Mouse (Mus musculus) liver, embryonic 12.5 days (tissue): ENCODE results near the gene Rprd1b. TPM values are rescaled to one million over a fixed set of nuclear protein-coding genes. Genes with fewer than 3 reads are reported as not detected.
A peak's percentile ranks its signal among the peaks of the same experiment; 100 is the strongest.

Experiments used
- ATAC-seq: fragments of 200-750 bp; cut with Nextera tagmentation; 2 replicates; pipeline ENCODE4 v1.8.0; 2017; ENCODE audit warnings: moderate number of reproducible peaks, mild to moderate bottlenecking, moderate library complexity
- H3K27ac ChIP-seq: fragments of 300-500 bp; sonication (generic); 2 replicates; pipeline ENCODE4 v1.5.1; 2016; ENCODE audit warnings: mild to moderate bottlenecking
- H3K27me3 ChIP-seq: fragments of 300-500 bp; sonication (generic); replicated peaks from 2 replicates; pipeline ENCODE4 v1.6.1; 2016; ENCODE audit warnings: mild to moderate bottlenecking, moderate library complexity
- H3K36me3 ChIP-seq: fragments of 300-500 bp; sonication (generic); 2 replicates; pipeline ENCODE4 v1.6.1; 2016; ENCODE audit warnings: mild to moderate bottlenecking, moderate library complexity
- H3K4me1 ChIP-seq: fragments of 300-500 bp; sonication (generic); 2 replicates; pipeline ENCODE4 v1.6.1; 2016
- H3K4me2 ChIP-seq: fragments of 300-500 bp; sonication (generic); 2 replicates; pipeline ENCODE4 v1.6.1; 2016; ENCODE audit warnings: mild to moderate bottlenecking, moderate library complexity
- H3K4me3 ChIP-seq: fragments of 300-500 bp; sonication (generic); 2 replicates; pipeline ENCODE4 v1.5.1; 2016; ENCODE audit warnings: mild to moderate bottlenecking, moderate library complexity
- H3K9ac ChIP-seq: fragments of 300-500 bp; sonication (generic); 2 replicates; pipeline ENCODE4 v1.6.1; 2016; ENCODE audit warnings: mild to moderate bottlenecking, moderate library complexity
- H3K9me3 ChIP-seq: fragments of 300-500 bp; sonication (generic); replicated peaks from 2 replicates; pipeline ENCODE4 v1.6.1; 2016; ENCODE audit warnings: mild to moderate bottlenecking, moderate library complexity
- WGBS: fragments of 180-500 bp; shearing (Covaris S2); methylation state at CpG from one replicate; pipeline ENCODE4 v1.1.7; 2016; ENCODE audit not compliant: insufficient replicate concordance; 5-methylcytosine and 5-hydroxymethylcytosine counted together
- polyA plus RNA-seq: library from polyadenylated mRNA; unstranded; fragments of >200 nt; fragmentation: Nextera tagmentation; extraction: Ambion mirVana; gene quantifications from 2 replicates; pipeline ENCODE4 v1.2.1, GENCODE M21; 2016

Gene Rprd1b
- polyA plus RNA-seq, 1 experiment from 2014 or later: 42.5 TPM

- WGBS: 86% methylated on average over 5 of the region's 5 CpGs
- no peaks in the 10 kb centered on the region for H3K27me3 ChIP-seq
- no peaks in the 10 kb centered on the region; the same call in 1 of the 2 replicates for H3K4me1 ChIP-seq
- no peak overlapping the region for H3K4me3 ChIP-seq
- H3K9ac ChIP-seq: no peak overlapping the region
- H3K4me2 ChIP-seq: no peak overlapping the region
- no peak for ATAC-seq
- H3K27ac ChIP-seq: no peak overlapping the region
- H3K36me3 ChIP-seq: peaks cover 88% of the 10 kb centered on the region
- no peaks in the 10 kb centered on the region for H3K9me3 ChIP-seq
Measured at GRCm38 (mm10) chr2:158067260-158067824, 39.0 kb downstream of the Rprd1b start.

GRCm38 (mm10) chr2:158068444-158068971, 40.2 kb downstream of the Rprd1b start:
- no peak overlapping the region for H3K4me3 ChIP-seq
- no peak overlapping the region for H3K27ac ChIP-seq
- H3K9ac ChIP-seq: no peak overlapping the region
- peaks cover 91% of the 10 kb centered on the region for H3K36me3 ChIP-seq
- no peak for ATAC-seq
- H3K4me1 ChIP-seq: no peaks in the 10 kb centered on the region; the same call in 1 of the 2 replicates
- no peaks in the 10 kb centered on the region for H3K9me3 ChIP-seq
- H3K27me3 ChIP-seq: no peaks in the 10 kb centered on the region
- H3K4me2 ChIP-seq: no peak overlapping the region

- Histone ChIP-seq H3K4me3 (no peak overlapping the region), H3K36me3 (peaks cover 92% of the 10 kb centered on the region), H3K9me3 (no peaks in the 10 kb centered on the region), H3K4me2 (no peak overlapping the region), H3K27ac (no peak overlapping the region), H3K27me3 (no peaks in the 10 kb centered on the region), H3K9ac (no peak overlapping the region), H3K4me1 (no peaks in the 10 kb centered on the region)
- 78% methylated on average over 3 of the region's 3 CpGs for WGBS
- no peak for ATAC-seq
Measured at GRCm38 (mm10) chr2:158070885-158071632, 42.8 kb downstream of the Rprd1b start.

GRCm38 (mm10) chr2:158071633-158071995, 43.3 kb downstream of the Rprd1b start:
- Histone ChIP-seq H3K4me2 (no peak overlapping the region), H3K36me3 (peaks cover 92% of the 10 kb centered on the region), H3K27me3 (no peaks in the 10 kb centered on the region), H3K9ac (no peak overlapping the region), H3K9me3 (no peaks in the 10 kb centered on the region), H3K4me3 (no peak overlapping the region), H3K27ac (no peak overlapping the region), H3K4me1 (no peaks in the 10 kb centered on the region)
- WGBS: 87% methylated on average over 5 of the region's 5 CpGs
- ATAC-seq: no peak

GRCm38 (mm10) chr2:158074835-158075234, 46.5 kb downstream of the Rprd1b start:
- no peak overlapping the region for H3K9ac ChIP-seq
- 92% methylated on average over 5 of the region's 5 CpGs for WGBS
- no peaks in the 10 kb centered on the region for H3K9me3 ChIP-seq
- no peak overlapping the region for H3K4me2 ChIP-seq
- H3K27me3 ChIP-seq: no peaks in the 10 kb centered on the region
- H3K27ac ChIP-seq: no peak overlapping the region
- H3K4me1 ChIP-seq: no peaks in the 10 kb centered on the region
- ATAC-seq: no peak
- H3K36me3 ChIP-seq: peaks cover 83% of the 10 kb centered on the region
- H3K4me3 ChIP-seq: no peak overlapping the region

DNA sequence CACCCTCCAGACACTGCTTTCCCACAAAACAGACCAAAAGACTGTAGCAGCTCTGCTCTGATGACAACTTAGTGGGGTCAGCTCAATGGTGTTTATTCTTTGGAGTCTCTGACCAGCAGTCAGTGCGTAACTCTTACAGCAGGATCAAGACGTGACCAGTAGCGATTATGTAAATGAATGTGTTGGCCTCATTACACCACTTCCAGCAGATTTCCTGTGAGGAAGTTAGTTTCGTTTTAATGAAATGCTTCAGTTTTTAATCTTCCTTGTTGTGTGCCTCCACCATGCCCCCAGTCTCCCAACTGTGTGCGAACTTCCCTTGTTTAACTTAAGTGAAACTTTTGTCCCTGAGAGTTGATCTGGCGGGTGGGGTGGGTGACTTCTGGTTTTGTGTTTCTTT, 48.4 kb downstream of the Rprd1b start:
- 77% methylated on average over 6 of the region's 6 CpGs for WGBS

GRCm38 (mm10) chr2:158077981-158078380, 49.7 kb downstream of the Rprd1b start:
- Histone ChIP-seq H3K9ac (no peak overlapping the region), H3K4me1 (0 out of 2 replicates have a peak, but pooled peaks cover 3% of the 10 kb centered on the region), H3K36me3 (peaks cover 51% of the 10 kb centered on the region), H3K4me3 (no peak overlapping the region), H3K27me3 (no peaks in the 10 kb centered on the region), H3K4me2 (no peak overlapping the region), H3K9me3 (no peaks in the 10 kb centered on the region), H3K27ac (no peak overlapping the region)
- WGBS: 84% methylated on average over 2 of the region's 2 CpGs
- ATAC-seq: no peak

More for the DNA sequence above, 48.4 kb downstream of the Rprd1b start:
- no peak overlapping the region for H3K9ac ChIP-seq
- peaks cover 64% of the 10 kb centered on the region for H3K36me3 ChIP-seq
- no peak overlapping the region for H3K4me3 ChIP-seq
- H3K4me2 ChIP-seq: no peak overlapping the region
- H3K9me3 ChIP-seq: no peaks in the 10 kb centered on the region
- H3K27ac ChIP-seq: no peak overlapping the region
- 0 out of 2 replicates have a peak, but pooled peaks cover 3% of the 10 kb centered on the region for H3K4me1 ChIP-seq
- no peak for ATAC-seq
- no peaks in the 10 kb centered on the region for H3K27me3 ChIP-seq

DNA sequence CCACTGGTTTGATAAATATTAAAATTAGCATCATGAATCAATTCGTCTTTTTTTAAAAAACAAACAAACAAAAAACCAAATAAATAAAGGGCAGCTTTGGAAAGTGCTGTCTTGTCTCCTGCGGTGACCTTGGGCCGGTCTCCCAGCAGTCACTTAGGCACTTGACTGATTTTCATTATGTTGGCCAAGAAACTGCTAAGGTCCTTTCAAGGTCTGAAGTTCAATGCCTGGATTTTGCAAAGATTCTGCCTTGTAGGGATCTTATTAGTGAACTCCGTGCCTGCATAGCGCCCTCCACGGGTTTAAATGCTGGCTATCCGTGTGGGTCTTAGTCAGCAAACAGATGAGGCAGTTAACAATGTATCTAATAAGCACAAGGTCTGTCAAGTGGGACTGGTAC, 50.7 kb downstream of the Rprd1b start:
- Histone ChIP-seq H3K9ac (no peak overlapping the region), H3K27me3 (no peaks in the 10 kb centered on the region), H3K4me3 (no peak overlapping the region), H3K27ac (no peak overlapping the region), H3K4me1 (0 out of 2 replicates have a peak, but pooled peaks cover 3% of the 10 kb centered on the region), H3K9me3 (no peaks in the 10 kb centered on the region), H3K36me3 (peaks cover 41% of the 10 kb centered on the region), H3K4me2 (no peak overlapping the region)
- no peak for ATAC-seq
- 82% methylated on average over 7 of the region's 7 CpGs for WGBS

GRCm38 (mm10) chr2:158079843-158080395, 51.6 kb downstream of the Rprd1b start:
- H3K4me2 ChIP-seq: no peak overlapping the region
- no peaks in the 10 kb centered on the region for H3K27me3 ChIP-seq
- H3K9me3 ChIP-seq: no peaks in the 10 kb centered on the region
- H3K9ac ChIP-seq: no peak overlapping the region
- H3K36me3 ChIP-seq: peaks cover 33% of the 10 kb centered on the region
- H3K27ac ChIP-seq: peak overlapping the region; percentile 64
- peak; percentile 27; the same call in 1 of the 2 replicates for ATAC-seq
- H3K4me1 ChIP-seq: 0 out of 2 replicates have a peak, but pooled peaks cover 8% of the 10 kb centered on the region
- H3K4me3 ChIP-seq: no peak overlapping the region
- WGBS: 62% methylated on average over 9 of the region's 9 CpGs

GRCm38 (mm10) chr2:158080622-158081241, 52.4 kb downstream of the Rprd1b start:
- Histone ChIP-seq H3K4me1 (peaks cover 11% of the 10 kb centered on the region; the same call in 1 of the 2 replicates), H3K27me3 (no peaks in the 10 kb centered on the region), H3K9me3 (no peaks in the 10 kb centered on the region), H3K4me2 (no peak overlapping the region), H3K9ac (no peak overlapping the region), H3K4me3 (no peak overlapping the region), H3K27ac (peak overlapping the region; percentile 55; the same call in 1 of the 2 replicates), H3K36me3 (peaks cover 25% of the 10 kb centered on the region)
- WGBS: 78% methylated on average over 9 of the region's 9 CpGs
- peak; percentile 28; the same call in 1 of the 2 replicates for ATAC-seq

GRCm38 (mm10) chr2:158084486-158084885, 56.2 kb downstream of the Rprd1b start:
- Histone ChIP-seq H3K9me3 (no peaks in the 10 kb centered on the region), H3K4me1 (peaks cover 16% of the 10 kb centered on the region; the same call in 1 of the 2 replicates), H3K9ac (no peak overlapping the region), H3K4me3 (no peak overlapping the region), H3K4me2 (no peak overlapping the region), H3K36me3 (no peaks in the 10 kb centered on the region), H3K27ac (peak overlapping the region; percentile 12), H3K27me3 (no peaks in the 10 kb centered on the region)
- no peak for ATAC-seq
- 50% methylated on average over 8 of the region's 8 CpGs for WGBS

GRCm38 (mm10) chr2:158090096-158090495, 61.8 kb downstream of the Rprd1b start:
- WGBS: 75% methylated on average over 4 of the region's 4 CpGs
- no peaks in the 10 kb centered on the region for H3K9me3 ChIP-seq
- H3K27me3 ChIP-seq: no peaks in the 10 kb centered on the region
- no peak overlapping the region for H3K27ac ChIP-seq
- no peak overlapping the region for H3K9ac ChIP-seq
- no peak overlapping the region for H3K4me3 ChIP-seq
- no peak for ATAC-seq
- no peaks in the 10 kb centered on the region for H3K36me3 ChIP-seq
- peaks cover 21% of the 10 kb centered on the region for H3K4me1 ChIP-seq
- no peak overlapping the region for H3K4me2 ChIP-seq
